In genomic region chr13:116311871-116312720, GRCm38 (mm10) we compare ENCODE assay signal across 13 mouse cellular contexts. TPM values are rescaled to one million over a fixed set of nuclear protein-coding genes. Genes with fewer than 3 reads are reported as not detected.
DNase-seq lines count a peak whose midpoint lies in the region; ATAC-seq and TF ChIP-seq lines count a peak whose summit lies in the region.
"Had no signal": no experiment of that assay in that cellular context is flagged by ENCODE, and none has a peak within 500 bp of the region (broad histone marks: within the 10 kb centered on the region; RNA-seq: fewer than 3 reads in every experiment).

No protein-coding gene starts in this region.

- H3K4me3 ChIP-seq in heart, adult 2 months: no peak overlapping the region
- H3K4me3 ChIP-seq in heart, embryonic 12.5 days: no peak overlapping the region
- H3K4me3 ChIP-seq in midbrain, embryonic 11.5 days (ENCODE audit: low read depth, low read length): no peak overlapping the region
- no peak overlapping the region for H3K4me3 ChIP-seq in midbrain, embryonic 15.5 days
- H3K4me3 ChIP-seq in forebrain, embryonic 14.5 days (ENCODE audit: low read depth, low read length): peak overlapping the region; percentile 56
- H3K4me3 ChIP-seq in stomach, embryonic 16.5 days (replicated peaks; ENCODE audit: low read length): peak overlapping the region; percentile 67

- no peaks in the 10 kb centered on the region for H3K4me1 ChIP-seq in heart, adult 2 months (ENCODE audit: control insufficient read depth, insufficient read depth, low read length)
- H3K4me1 ChIP-seq in heart, embryonic 12.5 days (replicated peaks): peaks cover 3% of the 10 kb centered on the region; the same call in 1 of the 2 replicates
- H3K4me1 ChIP-seq in midbrain, embryonic 11.5 days (ENCODE audit: control insufficient read depth, insufficient read depth, low read length): peaks cover 4% of the 10 kb centered on the region; the same call in 1 of the 2 replicates
- peaks cover 9% of the 10 kb centered on the region for H3K4me1 ChIP-seq in midbrain, embryonic 15.5 days
- no peaks in the 10 kb centered on the region for H3K4me1 ChIP-seq in forebrain, embryonic 14.5 days (ENCODE audit: control insufficient read depth, insufficient read depth, low read length)
- H3K4me1 ChIP-seq in stomach, embryonic 16.5 days (ENCODE audit: control insufficient read depth, insufficient read depth, low read length): no peaks in the 10 kb centered on the region

- H3K9ac ChIP-seq in heart, adult 2 months (ENCODE audit: low read depth, low read length): no peak overlapping the region
- no peak overlapping the region for H3K9ac ChIP-seq in heart, embryonic 12.5 days
- H3K9ac ChIP-seq in midbrain, embryonic 11.5 days (ENCODE audit: low read length): no peak overlapping the region
- no peak overlapping the region for H3K9ac ChIP-seq in midbrain, embryonic 15.5 days
- H3K9ac ChIP-seq in forebrain, embryonic 14.5 days (ENCODE audit: low read length): peak overlapping the region; percentile 33; the same call in 1 of the 2 replicates
- H3K9ac ChIP-seq in stomach, embryonic 16.5 days (ENCODE audit: low read length): peak overlapping the region; percentile 84; the same call in 1 of the 2 replicates

- no peak overlapping the region for H3K27ac ChIP-seq in heart, adult 2 months
- no peak overlapping the region for H3K27ac ChIP-seq in heart, embryonic 12.5 days (ENCODE audit: poor library complexity, severe bottlenecking)
- H3K27ac ChIP-seq in midbrain, embryonic 11.5 days (ENCODE audit: low read depth, low read length): no peak overlapping the region
- H3K27ac ChIP-seq in midbrain, embryonic 15.5 days: no peak overlapping the region
- H3K27ac ChIP-seq in forebrain, embryonic 14.5 days (ENCODE audit: low read depth, low read length): no peak overlapping the region
- 0 out of 2 replicates have a peak overlapping the region, but pooled peaks have one; percentile 12 for H3K27ac ChIP-seq in stomach, embryonic 16.5 days (ENCODE audit: low read length)

- no peak for DNase-seq in heart, adult 2 months
- DNase-seq in midbrain, embryonic 11.5 days (ENCODE audit: low spot score, missing footprints): peak; percentile 91
- DNase-seq in forebrain, embryonic 14.5 days (ENCODE audit: low spot score): peak; percentile 62
- DNase-seq in left cerebral cortex, postnatal 14 days (ENCODE audit: low spot score in 2 of 2): no peak
- DNase-seq in adrenal gland, postnatal 36 days: no peak
- DNase-seq: adrenal gland, adult 8-10 months; cerebellum, adult 18-20 months; layer of hippocampus, adult 9-11 months had no signal

- no peak overlapping the region for H3K4me2 ChIP-seq in heart, embryonic 12.5 days
- no peak overlapping the region for H3K4me2 ChIP-seq in midbrain, embryonic 11.5 days
- H3K4me2 ChIP-seq in midbrain, embryonic 15.5 days: no peak overlapping the region
- peak overlapping the region; percentile 96 for H3K4me2 ChIP-seq in forebrain, embryonic 14.5 days (ENCODE audit: low read length)
- H3K4me2 ChIP-seq in stomach, embryonic 16.5 days (ENCODE audit: low read depth, low read length): peak overlapping the region; percentile 78

- no peaks in the 10 kb centered on the region for H3K36me3 ChIP-seq in heart, adult 2 months (ENCODE audit: control insufficient read depth, insufficient read depth, low read length)
- H3K36me3 ChIP-seq in heart, embryonic 12.5 days: no peaks in the 10 kb centered on the region
- no peaks in the 10 kb centered on the region for H3K36me3 ChIP-seq in midbrain, embryonic 11.5 days (ENCODE audit: control insufficient read depth, insufficient read depth, low read length)
- H3K36me3 ChIP-seq in midbrain, embryonic 15.5 days (replicated peaks): no peaks in the 10 kb centered on the region
- H3K36me3 ChIP-seq in forebrain, embryonic 14.5 days (ENCODE audit: control insufficient read depth, insufficient read depth, low read length): no peaks in the 10 kb centered on the region
- no peaks in the 10 kb centered on the region for H3K36me3 ChIP-seq in stomach, embryonic 16.5 days (ENCODE audit: control insufficient read depth, insufficient read depth, low read length)

- intact Hi-C loops in heart, adult 2 months (cut with DNase I): no loop called here
- intact Hi-C loops in left cerebral cortex, postnatal 14 days (cut with DNase I): loop anchor here (2.0 to 5.0 kb wide), 2 partner anchors 393 to 635 kb away; no protein-coding TSS in a partner anchor

- H3K79me2 ChIP-seq in heart, adult 2 months (replicated peaks; ENCODE audit: control insufficient read depth, insufficient read depth, low read length): no peaks in the 10 kb centered on the region

- TF ChIP-seq EP300 in heart, adult 2 months (IDR thresholded peaks at IDR 0.05; ENCODE audit: insufficient read depth, low read depth, low read length): no peak

- WGBS in heart, adult 2 months: 22% methylated on average over 13 of the region's 13 CpGs
- WGBS in heart, embryonic 12.5 days: 17% methylated on average over 13 of the region's 13 CpGs
- WGBS in midbrain, embryonic 11.5 days: 3% methylated on average over 13 of the region's 13 CpGs
- WGBS in midbrain, embryonic 15.5 days: 3% methylated on average over 13 of the region's 13 CpGs
- WGBS in forebrain, embryonic 14.5 days: 3% methylated on average over 13 of the region's 13 CpGs
- 23% methylated on average over 13 of the region's 13 CpGs for WGBS in stomach, embryonic 16.5 days

- peaks cover 16% of the 10 kb centered on the region for H3K27me3 ChIP-seq in heart, adult 2 months (ENCODE audit: control insufficient read depth, insufficient read depth, low read length)
- H3K27me3 ChIP-seq in heart, embryonic 12.5 days (replicated peaks): peaks cover 41% of the 10 kb centered on the region
- peaks cover 77% of the 10 kb centered on the region for H3K27me3 ChIP-seq in midbrain, embryonic 11.5 days (ENCODE audit: control insufficient read depth, insufficient read depth, low read length)
- H3K27me3 ChIP-seq in midbrain, embryonic 15.5 days (replicated peaks): peaks cover 61% of the 10 kb centered on the region
- H3K27me3 ChIP-seq in forebrain, embryonic 14.5 days (replicated peaks; ENCODE audit: control insufficient read depth, insufficient read depth, low read length): peaks cover 66% of the 10 kb centered on the region
- peaks cover 24% of the 10 kb centered on the region for H3K27me3 ChIP-seq in stomach, embryonic 16.5 days (ENCODE audit: control insufficient read depth, insufficient read depth, low read length)

- TF ChIP-seq CTCF in heart, adult 2 months (IDR thresholded peaks at IDR 0.05): peak; percentile 32

- no peak for ATAC-seq in heart, embryonic 12.5 days (ENCODE audit: insufficient number of reproducible peaks, low FRiP score)
- ATAC-seq in midbrain, embryonic 11.5 days (ENCODE audit: low FRiP score): no peak
- no peak for ATAC-seq in midbrain, embryonic 15.5 days (replicated peaks)
- no peak for ATAC-seq in forebrain, embryonic 14.5 days
- no peak for ATAC-seq in stomach, embryonic 16.5 days (ENCODE audit: insufficient read depth, low FRiP score)

- TF ChIP-seq POLR2A in heart, adult 2 months (IDR thresholded peaks at IDR 0.05; ENCODE audit: insufficient read depth, low read depth, low read length): no peak

- no peaks in the 10 kb centered on the region for H3K9me3 ChIP-seq in heart, embryonic 12.5 days (replicated peaks)
- H3K9me3 ChIP-seq in midbrain, embryonic 11.5 days (ENCODE audit: control insufficient read depth, low read length): no peaks in the 10 kb centered on the region
- H3K9me3 ChIP-seq in midbrain, embryonic 15.5 days: no peaks in the 10 kb centered on the region
- no peaks in the 10 kb centered on the region for H3K9me3 ChIP-seq in forebrain, embryonic 14.5 days (replicated peaks; ENCODE audit: control insufficient read depth, low read length)
- H3K9me3 ChIP-seq in stomach, embryonic 16.5 days (replicated peaks; ENCODE audit: control insufficient read depth, low read length): no peaks in the 10 kb centered on the region

RNA-seq across cellular contexts. Expression of gene Isl1, which starts 2.6 kb away (rescaled TPM):
- not detected for total RNA-seq in heart, adult 2 months (2021)
- polyA plus RNA-seq in heart, adult 2 months (2012; rRNA removed): 0.20 and 0.32 TPM in 2 replicates
- 5.2 and 5.8 TPM in 2 replicates for polyA plus RNA-seq in heart, embryonic 12.5 days (2016; fragmentation: Nextera tagmentation; extraction: Ambion mirVana)
- polyA plus RNA-seq in midbrain, embryonic 11.5 days (2014; fragmentation: Nextera tagmentation; extraction: Ambion mirVana): 15.4 and 18.6 TPM in 2 replicates
- polyA plus RNA-seq in midbrain, embryonic 15.5 days (2015; fragmentation: Nextera tagmentation; extraction: Ambion mirVana): 30.7 and 33.8 TPM in 2 replicates
- polyA plus RNA-seq in forebrain, embryonic 14.5 days (2014; fragmentation: Nextera tagmentation; extraction: Ambion mirVana): 81.8 and 86.8 TPM in 2 replicates
- 31.6 and 33.6 TPM in 2 replicates for polyA plus RNA-seq in stomach, embryonic 16.5 days (2015; fragmentation: Nextera tagmentation; extraction: Ambion mirVana)
- total RNA-seq in left cerebral cortex, postnatal 14 days (2021): 1 to 10 TPM in 1 of 2 experiments, under 1 TPM in 1; 0.62 to 2.5 TPM
- 1 to 10 TPM; 3.0 to 3.1 TPM for total RNA-seq in adrenal gland, postnatal 36 days (2021)
- total RNA-seq: hematopoietic stem cell, adult 5-6 weeks; neutrophil, adult 5-6 weeks had no signal

Comparison
In these comparisons a context has a peak if more than half of its experiments do, and no peak if none do; other contexts are left out.
1. DNase-seq: peak in midbrain, embryonic 11.5 days (single experiment) and forebrain, embryonic 14.5 days (single experiment); none in heart, adult 2 months (0 of 2), left cerebral cortex, postnatal 14 days (0 of 2) and adrenal gland, postnatal 36 days (0 of 2).
2. H3K4me3 ChIP-seq: peak in forebrain, embryonic 14.5 days (single experiment) and stomach, embryonic 16.5 days (single experiment); none in heart, adult 2 months (single experiment), heart, embryonic 12.5 days (single experiment), midbrain, embryonic 11.5 days (single experiment) and midbrain, embryonic 15.5 days (single experiment).
3. H3K9ac ChIP-seq: peak in forebrain, embryonic 14.5 days (single experiment) and stomach, embryonic 16.5 days (single experiment); none in heart, adult 2 months (single experiment), heart, embryonic 12.5 days (single experiment), midbrain, embryonic 11.5 days (single experiment) and midbrain, embryonic 15.5 days (single experiment).
4. H3K4me2 ChIP-seq: peak in forebrain, embryonic 14.5 days (single experiment) and stomach, embryonic 16.5 days (single experiment); none in heart, embryonic 12.5 days (single experiment), midbrain, embryonic 11.5 days (single experiment) and midbrain, embryonic 15.5 days (single experiment).